Mouse (Mus musculus) gastrocnemius, adult 2 months (tissue): ENCODE measurements at regions not wholly inside any gene's neighbourhood (a gene's known extent, or its start where the extent isn't known, plus 50 kb on each side); places are given as distances from the start of the nearest gene placed in this dataset. TPM values are rescaled to one million over a fixed set of nuclear protein-coding genes. Genes with fewer than 3 reads are reported as not detected.

Experiments used
- DNase-seq: peaks from one replicate; pipeline ENCODE4 v3.0.0; 2022
- H3K27ac ChIP-seq: fragments of 200-600 bp; 2 replicates; pipeline ENCODE4 v1.8.1; 2022; ENCODE audit warnings: mild to moderate bottlenecking
- H3K4me3 ChIP-seq: fragments of 200-600 bp; 2 replicates; pipeline ENCODE4 v1.8.1; 2022; ENCODE audit warnings: mild to moderate bottlenecking, moderate library complexity
- CTCF ChIP-seq: fragments of 200-600 bp; IDR thresholded peaks from 2 replicates; pipeline ENCODE4 v1.8.1; 2022; ENCODE audit warnings: antibody characterized with exemption, mild to moderate bottlenecking, moderate library complexity
- intact Hi-C: fragments of 180-260 bp; cut with DNase I; formaldehyde crosslinking; loops from one replicate; pipeline ENCODE4 v1.15.1; 2025
- microRNA-seq: library from miRNA; unstranded; fragments of <30 nt; microRNA quantifications from one replicate; pipeline ENCODE4 v1.2.0, GENCODE M21; 2021

GRCm38 (mm10) chr6:107442058-107442457 lies 87.5 kb upstream of the Lrrn1 start:
- no peak overlapping the region for H3K4me3 ChIP-seq
- TF ChIP-seq CTCF, result no peak
- intact Hi-C loops, result no loop called here
- DNase-seq, result no peak
- no peak overlapping the region for H3K27ac ChIP-seq

- TF ChIP-seq CTCF, result no peak
- no peak for DNase-seq
- intact Hi-C loops, result no loop called here
Observed at GRCm38 (mm10) chr6:107444336-107444735, 85.2 kb upstream of the Lrrn1 start.

GRCm38 (mm10) chr6:107459220-107459619 lies 70.3 kb upstream of the Lrrn1 start:
- TF ChIP-seq CTCF, result no peak
- H3K27ac ChIP-seq, result 0 out of 2 replicates have a peak overlapping the region, but pooled peaks have one; percentile 16
- intact Hi-C loops, result no loop called here
- H3K4me3 ChIP-seq, result no peak overlapping the region
- DNase-seq, result no peak

More at GRCm38 (mm10) chr6:107444336-107444735, 85.2 kb upstream of the Lrrn1 start:
- H3K27ac ChIP-seq, result no peak overlapping the region
- no peak overlapping the region for H3K4me3 ChIP-seq

GRCm38 (mm10) chr6:107462440-107462839 lies 67.1 kb upstream of the Lrrn1 start:
- no peak for DNase-seq
- no peak overlapping the region for H3K27ac ChIP-seq
- no peak overlapping the region for H3K4me3 ChIP-seq
- intact Hi-C loops, result no loop called here
- no peak for TF ChIP-seq CTCF

GRCm38 (mm10) chr6:107473395-107473794 lies 56.2 kb upstream of the Lrrn1 start:
- intact Hi-C loops, result no loop called here
- TF ChIP-seq CTCF, result no peak
- Histone ChIP-seq H3K27ac (no peak overlapping the region), H3K4me3 (no peak overlapping the region)
- DNase-seq, result no peak

GRCm38 (mm10) chr6:107474125-107474524 lies 55.4 kb upstream of the Lrrn1 start:
- no peak for TF ChIP-seq CTCF
- intact Hi-C loops, result no loop called here
- Histone ChIP-seq H3K27ac (no peak overlapping the region), H3K4me3 (no peak overlapping the region)
- DNase-seq, result no peak

Small RNAs in the stretch of these regions (microRNA-seq; reads per million reads assigned to microRNA genes)
- gene Gm27690, result not detected
